Mouse (Mus musculus) left cerebral cortex, postnatal 25 days (tissue): ENCODE measurements around the gene Sidt1. TPM values are rescaled to one million over a fixed set of nuclear protein-coding genes. Genes with fewer than 3 reads are reported as not detected.

ENCODE experiments used
- DNase-seq, 2 experiments: peaks; one replicate each; pipeline ENCODE4 v3.0.0; 2022; ENCODE audit warnings: low spot score in 2 of 2, mixed read lengths in 1 of 2
- intact Hi-C: fragments of 180-260 bp; cut with DNase I; formaldehyde crosslinking; loops from one replicate; pipeline ENCODE4 v1.15.1; 2025
- total RNA-seq, 2 experiments: library from RNA; stranded (reverse); gene quantifications; 2 replicates each; pipeline ENCODE4 v1.2.3; 2021

The Sidt1 gene
- total RNA-seq, 2 experiments from 2014 or later, result 53.0 to 62.6 TPM

GRCm38 (mm10) chr16:44264916-44265315 lies 68.1 kb downstream of the Sidt1 start:
- DNase-seq, result no peak
- intact Hi-C loops, result loop anchor here (5.0 kb wide), 1 partner anchor 67 kb away; the partner anchor contains the start of gene Sidt1

GRCm38 (mm10) chr16:44257476-44257875 lies 75.5 kb downstream of the Sidt1 start:
- DNase-seq, result no peak
- intact Hi-C loops, result no loop called here

GRCm38 (mm10) chr16:44254698-44255097 lies 78.3 kb downstream of the Sidt1 start:
- peak; percentile 27 to 73 for DNase-seq
- intact Hi-C loops, result no loop called here

GRCm38 (mm10) chr16:44253797-44254634 lies 79.0 kb downstream of the Sidt1 start:
- DNase-seq, result no peak
- intact Hi-C loops, result no loop called here

- intact Hi-C loops, result no loop called here
- no peak for DNase-seq
These were observed 80.3 kb downstream of the Sidt1 start for GRCm38 (mm10) chr16:44252735-44253134.

GRCm38 (mm10) chr16:44249985-44250384 lies 83.0 kb downstream of the Sidt1 start:
- intact Hi-C loops, result no loop called here
- no peak for DNase-seq

- intact Hi-C loops, result loop anchor here (1.0 to 5.0 kb wide), 2 partner anchors 104 to 119 kb away; partner anchors contain the start of gene Spice1
- DNase-seq, result no peak
These were observed 89.7 kb downstream of the Sidt1 start for GRCm38 (mm10) chr16:44243323-44243722.

- DNase-seq, result peak; percentile 62 to 74
- intact Hi-C loops, result loop anchor here (1.0 to 5.0 kb wide), 2 partner anchors 105 to 120 kb away; partner anchors contain the start of gene Spice1
These were observed 90.4 kb downstream of the Sidt1 start for GRCm38 (mm10) chr16:44242633-44243032.

- no peak for DNase-seq
- intact Hi-C loops, result loop anchor here (5.0 kb wide), 1 partner anchor 107 kb away; the partner anchor contains the start of gene Spice1
These were observed 92.6 kb downstream of the Sidt1 start for GRCm38 (mm10) chr16:44240406-44240805.

GRCm38 (mm10) chr16:44238835-44239263 lies 94.1 kb downstream of the Sidt1 start:
- DNase-seq, result peak; percentile 42 to 71
- intact Hi-C loops, result no loop called here

- intact Hi-C loops, result no loop called here
These were observed 95.2 kb downstream of the Sidt1 start for GRCm38 (mm10) chr16:44237836-44238235.

GRCm38 (mm10) chr16:44233019-44233418 lies 100.0 kb downstream of the Sidt1 start:
- intact Hi-C loops, result no loop called here
- DNase-seq, result no peak

More at GRCm38 (mm10) chr16:44237836-44238235, 95.2 kb downstream of the Sidt1 start:
- DNase-seq, result peak; percentile 21 to 72

GRCm38 (mm10) chr16:44226706-44227291 lies 106.2 kb downstream of the Sidt1 start:
- intact Hi-C loops, result no loop called here
- DNase-seq, result peak in 1 of 2 experiments; percentile 62

GRCm38 (mm10) chr16:44221463-44221862 lies 111.5 kb downstream of the Sidt1 start:
- intact Hi-C loops, result no loop called here
- no peak for DNase-seq

- no peak for DNase-seq
- intact Hi-C loops, result no loop called here
These were observed 116.6 kb downstream of the Sidt1 start for GRCm38 (mm10) chr16:44216417-44216816.

GRCm38 (mm10) chr16:44215513-44215912 lies 117.5 kb downstream of the Sidt1 start:
- no peak for DNase-seq
- intact Hi-C loops, result no loop called here

- intact Hi-C loops, result no loop called here
- DNase-seq, result no peak
These were observed 120.3 kb downstream of the Sidt1 start for GRCm38 (mm10) chr16:44212703-44213102.

GRCm38 (mm10) chr16:44211054-44211414 lies 122.0 kb downstream of the Sidt1 start:
- DNase-seq, result no peak
- intact Hi-C loops, result no loop called here

GRCm38 (mm10) chr16:44210156-44211053 lies 122.6 kb downstream of the Sidt1 start:
- intact Hi-C loops, result no loop called here
- DNase-seq, result peak in 1 of 2 experiments; percentile 13

GRCm38 (mm10) chr16:44205973-44206372 lies 127.0 kb downstream of the Sidt1 start:
- DNase-seq, result no peak

More at GRCm38 (mm10) chr16:44205973-44206372, 127.0 kb downstream of the Sidt1 start:
- intact Hi-C loops, result no loop called here
